Mouse (Mus musculus) embryonic stem cell, embryonic (primary cell): ENCODE measurements at regions not wholly inside any gene's neighbourhood (a gene's known extent, or its start where the extent isn't known, plus 50 kb on each side); places are given as distances from the start of the nearest gene placed in this dataset.

Experiments
- CTCF ChIA-PET, 4 experiments: fragments of 300-600 bp in 2 of 4; fragments of 350-600 bp in 2 of 4; sonication (Branson Sonifier 250); formaldehyde crosslinking; loops; one replicate each; lab custom pipeline; 2022; ENCODE audit warnings: inconsistent platforms in 2 of 4; lab: Charles Lee
- POLR2A ChIA-PET, 4 experiments: fragments of 300-600 bp in 2 of 4; fragments of 350-600 bp in 2 of 4; sonication (Branson Sonifier 250); formaldehyde crosslinking; loops; one replicate each; lab custom pipeline; 2022; ENCODE audit warnings: antibody characterized with exemption in 4 of 4, inconsistent platforms in 1 of 4; lab: Charles Lee

DNA sequence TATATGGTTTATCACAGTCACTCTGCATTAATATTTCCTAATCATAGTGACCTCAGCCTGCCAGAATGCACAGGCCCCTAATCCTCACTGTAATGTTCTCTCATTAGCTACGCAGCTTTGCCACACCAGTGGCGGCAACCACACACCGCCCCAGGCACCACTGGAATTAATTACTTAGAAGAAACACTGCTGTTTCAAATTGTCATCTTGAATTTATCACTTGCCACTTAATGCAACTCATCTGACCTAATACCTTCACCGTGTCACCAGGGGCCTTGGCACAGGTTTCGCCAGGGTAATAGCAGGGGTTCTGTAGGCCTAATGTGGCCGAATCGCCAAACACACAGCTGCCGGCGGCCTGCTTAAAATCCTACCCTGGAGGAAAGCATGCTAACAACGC, 328.5 kb upstream of the Atp5g3 start:
- ChIA-PET POLR2A (no interaction called here), CTCF (no interaction called here)

DNA sequence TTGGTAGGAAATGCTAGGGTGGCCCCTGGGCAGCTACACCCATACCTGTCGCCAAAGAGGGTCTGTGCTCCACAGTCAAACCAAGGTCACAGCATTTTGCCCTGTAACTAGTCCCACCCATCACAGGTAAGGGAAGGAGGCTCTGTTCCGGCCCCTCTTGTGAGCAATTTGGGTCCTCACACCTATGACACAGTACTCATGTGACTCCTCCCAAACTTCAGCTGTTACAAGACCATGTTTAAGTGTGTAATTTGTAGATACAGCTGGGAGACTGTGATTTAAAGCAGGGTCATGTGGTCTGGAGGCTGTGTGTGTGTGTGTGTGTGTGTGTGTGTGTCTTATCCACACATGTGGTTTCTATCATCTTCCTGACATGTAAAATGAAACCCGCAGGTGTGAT, 306.3 kb upstream of the Atp5g3 start:
- ChIA-PET POLR2A (no interaction called here), CTCF (interaction anchor here in 1 of 4 experiments (0.6 kb wide), 1 partner anchor 1171 kb away, joined by 3 read pairs; no protein-coding TSS in a partner anchor)

- ChIA-PET CTCF (no interaction called here), POLR2A (interaction anchor here in 1 of 4 experiments (0.5 kb wide), 2 partner anchors 593 to 649 kb away, joined by 3 to 6 read pairs; no protein-coding TSS in a partner anchor)
Observed at GRCm38 (mm10) chr2:74210210-74210609, 299.1 kb upstream of the Atp5g3 start.

GRCm38 (mm10) chr2:74209421-74209917, 298.3 kb upstream of the Atp5g3 start:
- POLR2A ChIA-PET: no interaction called here

DNA sequence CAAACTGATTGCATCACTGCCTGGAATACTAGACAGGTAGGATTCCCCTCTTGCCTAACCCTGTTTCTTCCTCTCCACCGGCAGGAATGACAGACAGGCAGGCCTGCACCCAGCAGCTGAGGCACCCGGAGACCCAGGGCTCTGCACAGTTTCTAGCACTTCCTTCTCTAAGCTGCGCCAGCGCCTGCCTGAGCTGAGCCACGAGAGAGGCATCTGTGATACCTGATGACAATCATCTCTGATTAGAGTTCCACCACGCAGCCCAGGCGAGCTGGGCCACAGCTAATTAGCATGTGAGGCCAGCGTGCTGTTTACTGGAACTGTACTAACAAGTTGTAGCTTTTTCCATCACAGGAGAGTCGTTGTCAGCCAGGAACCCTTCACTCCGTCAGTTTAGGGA, 296.3 kb upstream of the Atp5g3 start:
- ChIA-PET CTCF (interaction anchor here in 1 of 4 experiments (0.7 kb wide), 1 partner anchor 102 kb away, joined by 4 read pairs; no protein-coding TSS in a partner anchor), POLR2A (interaction anchor here in 2 of 4 experiments (0.6 to 1.1 kb wide), 3 partner anchors 18 to 964 kb away, joined by 3 read pairs; no protein-coding TSS in a partner anchor)

More at GRCm38 (mm10) chr2:74209421-74209917, 298.3 kb upstream of the Atp5g3 start:
- CTCF ChIA-PET: interaction anchor here in 1 of 4 experiments (0.5 kb wide), 1 partner anchor 91 kb away, joined by 3 read pairs; no protein-coding TSS in a partner anchor

DNA sequence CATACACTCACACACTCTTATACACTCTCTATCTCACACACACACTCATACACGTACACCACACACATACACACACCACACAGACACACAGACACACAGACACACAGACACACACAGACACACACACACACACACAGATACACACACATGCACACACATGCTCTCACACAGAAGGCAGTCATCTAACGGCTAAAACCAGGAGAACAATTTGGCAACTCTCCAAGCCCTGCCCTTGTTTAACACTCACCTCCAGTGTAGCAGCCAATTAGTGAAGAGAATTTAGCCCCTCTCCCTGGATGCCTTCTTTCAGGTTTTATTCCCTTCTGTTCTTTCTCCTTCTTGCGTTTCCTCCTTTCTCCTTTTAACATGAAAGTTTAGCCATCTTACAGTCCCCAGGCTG, 291.6 kb upstream of the Atp5g3 start:
- POLR2A ChIA-PET: no interaction called here
- CTCF ChIA-PET: no interaction called here

DNA sequence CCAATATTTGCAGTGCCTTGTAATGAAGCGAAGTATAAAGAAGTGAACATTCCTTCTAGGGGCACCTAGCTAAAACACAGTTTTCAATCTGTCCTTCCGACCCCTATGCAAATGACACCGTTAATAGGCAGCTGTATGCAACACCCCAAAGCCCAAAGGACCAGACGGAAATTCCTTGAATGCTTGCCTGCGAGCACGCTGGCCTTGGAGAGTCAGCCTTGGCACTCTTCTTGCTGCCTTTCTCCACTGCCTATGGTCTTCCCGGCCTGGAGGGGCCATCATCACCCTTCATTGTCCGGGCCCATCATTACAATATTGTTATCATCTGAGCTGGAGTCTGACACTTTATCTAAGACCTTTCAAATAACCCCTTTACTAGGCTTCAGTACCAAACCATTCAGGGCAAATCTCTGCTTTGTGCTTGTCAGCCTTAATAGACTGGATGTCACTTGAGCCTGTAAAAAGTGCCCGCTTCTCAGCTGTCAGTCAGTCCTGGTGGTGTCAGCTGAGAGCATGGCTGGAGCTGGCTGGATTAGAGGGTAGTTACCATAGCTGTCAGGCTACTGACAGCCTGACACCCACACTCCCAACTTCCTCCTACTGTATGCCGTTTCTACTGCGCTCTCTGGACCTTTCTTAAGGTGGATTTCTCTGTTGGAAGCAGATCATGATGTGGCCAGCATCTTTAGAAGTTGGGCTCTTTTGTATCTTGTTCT, 290.6 kb upstream of the Atp5g3 start:
- POLR2A ChIA-PET: no interaction called here
- CTCF ChIA-PET: no interaction called here

DNA sequence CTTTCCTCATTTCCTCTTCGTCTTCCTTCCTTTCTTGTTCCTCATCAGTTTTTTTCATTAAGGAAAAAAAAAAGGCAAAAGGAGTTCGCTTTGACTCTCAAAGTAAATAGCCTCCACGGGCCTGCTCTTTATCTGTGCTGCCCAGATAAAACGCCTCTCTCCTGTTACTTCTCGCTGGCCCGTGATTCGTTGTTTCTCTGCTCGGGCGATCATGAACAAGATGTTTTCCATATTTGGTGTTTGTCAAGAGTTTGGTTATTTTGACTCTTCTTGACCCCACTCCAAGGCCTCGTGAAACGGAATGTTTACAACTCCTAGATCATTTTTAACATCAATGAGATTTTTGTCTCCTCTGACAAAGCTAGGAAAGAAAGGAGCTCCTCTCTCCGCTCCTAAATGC, 288.4 kb upstream of the Atp5g3 start:
- ChIA-PET POLR2A (no interaction called here), CTCF (no interaction called here)

- ChIA-PET POLR2A (no interaction called here), CTCF (interaction anchor here in 1 of 4 experiments (0.6 kb wide), 1 partner anchor 20 kb away, joined by 6 read pairs; no protein-coding TSS in a partner anchor)
Observed at GRCm38 (mm10) chr2:74187963-74188790, 277.1 kb upstream of the Atp5g3 start.

DNA sequence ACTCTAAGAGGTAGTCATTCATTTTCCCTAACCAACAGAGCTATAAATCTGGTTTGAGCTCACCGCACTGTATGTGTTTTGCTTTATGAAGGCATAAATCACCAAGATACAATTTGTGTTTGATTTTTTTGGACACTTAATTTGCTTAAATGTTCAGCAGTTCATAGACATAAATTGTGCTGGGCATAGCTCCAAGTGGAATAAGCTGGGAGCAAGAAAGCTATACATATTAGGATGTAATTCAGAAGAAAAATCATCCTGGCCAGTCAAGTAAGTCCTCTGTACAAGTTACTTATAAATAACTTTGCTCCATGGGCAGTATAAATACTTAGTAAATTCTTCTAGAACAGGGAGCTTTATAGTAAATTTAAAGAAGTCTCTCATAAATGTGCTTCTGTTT, 267.0 kb upstream of the Atp5g3 start:
- ChIA-PET POLR2A (interaction anchor here in 3 of 4 experiments (0.6 to 0.7 kb wide), 4 partner anchors 8 to 348 kb away, joined by 3 to 6 read pairs (median 3); no protein-coding TSS in a partner anchor), CTCF (interaction anchor here in 1 of 4 experiments (0.5 to 0.6 kb wide), 2 partner anchors 11 to 236 kb away, joined by 3 read pairs; no protein-coding TSS in a partner anchor)

DNA sequence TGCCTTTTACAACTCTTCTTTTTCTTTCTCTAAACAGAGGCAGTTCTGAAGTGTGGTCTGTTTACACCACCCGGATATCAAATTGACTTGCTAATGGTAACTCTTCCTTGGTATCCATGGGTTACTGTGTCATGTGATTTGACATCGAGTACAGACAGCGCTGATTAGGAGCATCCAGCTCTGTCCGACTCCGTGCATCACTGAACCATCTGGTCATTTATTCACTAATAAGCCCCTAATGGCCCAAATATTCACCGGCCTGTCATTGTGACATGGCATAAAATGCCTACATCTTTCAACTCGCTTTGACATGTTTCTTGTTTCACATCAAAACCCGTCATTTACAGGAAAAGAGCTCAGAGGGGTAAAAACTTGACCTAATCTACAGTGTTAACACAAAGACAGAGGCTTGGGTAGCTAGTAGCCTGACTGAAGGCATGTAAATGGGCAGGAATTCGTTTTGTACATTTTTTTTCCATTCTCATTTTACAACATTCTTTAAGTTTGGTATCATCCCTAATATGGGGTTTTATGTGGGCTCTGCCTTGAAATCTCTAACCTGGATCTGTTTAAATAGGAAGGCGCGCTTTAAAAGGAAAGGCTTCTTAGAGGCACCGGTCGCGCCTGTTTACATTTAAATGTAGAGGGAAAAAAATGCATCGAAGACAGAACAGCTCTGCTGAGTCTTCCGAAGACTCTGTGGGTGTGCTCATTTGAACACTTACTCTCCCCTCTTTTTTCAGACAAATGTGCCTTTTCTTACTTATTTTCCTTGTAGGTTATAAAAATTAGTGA, 257.8 kb upstream of the Atp5g3 start:
- ChIA-PET POLR2A (interaction anchor here (0.5 to 1.1 kb wide), 5 partner anchors 9 to 1055 kb away, joined by 3 to 6 read pairs (median 3); no protein-coding TSS in a partner anchor), CTCF (interaction anchor here in 2 of 4 experiments (0.6 to 0.7 kb wide), 2 partner anchors 105 to 1485 kb away, joined by 3 read pairs; no protein-coding TSS in a partner anchor)

DNA sequence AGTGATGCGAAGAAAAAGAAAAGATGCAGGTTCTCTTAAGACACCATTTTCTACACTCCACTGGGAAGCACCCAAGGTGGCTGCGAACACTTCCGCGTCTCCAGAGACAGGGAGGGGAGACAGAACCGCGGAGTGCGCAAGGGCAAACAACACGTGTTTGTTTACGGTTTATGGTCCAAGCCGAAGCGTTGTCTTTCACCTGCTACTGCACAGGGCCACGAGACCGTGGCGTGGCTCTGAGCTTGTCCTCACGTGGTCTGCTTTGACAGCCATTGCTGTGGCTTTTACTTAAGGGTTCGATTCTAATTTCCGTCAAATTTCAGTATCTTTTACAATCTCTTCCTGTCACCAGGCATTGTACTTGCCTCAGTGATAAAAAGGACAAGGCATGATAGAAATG, 257.2 kb upstream of the Atp5g3 start:
- CTCF ChIA-PET: no interaction called here

GRCm38 (mm10) chr2:74154062-74154461, 242.9 kb upstream of the Atp5g3 start:
- ChIA-PET POLR2A (no interaction called here), CTCF (interaction anchor here in 2 of 4 experiments (0.6 kb wide), 2 partner anchors 61 to 1226 kb away, joined by 5 to 11 read pairs; no protein-coding TSS in a partner anchor)

More for the DNA sequence above, 257.2 kb upstream of the Atp5g3 start:
- POLR2A ChIA-PET: interaction anchor here in 3 of 4 experiments (0.5 to 1.1 kb wide), 3 partner anchors 13 to 1055 kb away, joined by 3 to 4 read pairs (median 3); no protein-coding TSS in a partner anchor

GRCm38 (mm10) chr2:74153247-74153850, 242.2 kb upstream of the Atp5g3 start:
- CTCF ChIA-PET: interaction anchor here in 1 of 4 experiments (0.6 kb wide), 1 partner anchor 62 kb away, joined by 5 read pairs; no protein-coding TSS in a partner anchor
- POLR2A ChIA-PET: no interaction called here

GRCm38 (mm10) chr2:74152534-74153246, 241.6 kb upstream of the Atp5g3 start:
- POLR2A ChIA-PET: no interaction called here
- CTCF ChIA-PET: interaction anchor here in 1 of 4 experiments (0.6 kb wide), 1 partner anchor 145 kb away, joined by 3 read pairs; no protein-coding TSS in a partner anchor

DNA sequence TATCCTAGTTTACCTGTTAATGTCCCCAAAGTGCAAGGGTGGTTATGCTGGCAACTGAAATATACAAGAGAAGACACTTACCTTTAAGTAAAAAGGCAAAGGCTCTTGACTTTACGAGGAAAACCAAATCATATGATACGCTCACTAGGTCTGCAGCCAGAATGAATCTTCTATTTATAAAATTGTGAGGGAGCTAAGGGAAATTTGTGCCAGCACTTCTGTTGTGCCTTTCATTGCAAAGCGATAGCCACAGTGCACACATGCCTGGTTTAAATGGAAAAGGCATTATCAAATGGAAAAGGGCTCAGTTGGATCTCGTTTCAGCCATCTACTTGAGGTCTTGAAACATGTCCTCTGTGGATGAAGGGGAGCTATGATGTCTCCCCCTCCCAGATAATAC, 236.1 kb upstream of the Atp5g3 start:
- POLR2A ChIA-PET: interaction anchor here in 1 of 4 experiments (1.6 kb wide), 1 partner anchor 11 kb away, joined by 3 read pairs; no protein-coding TSS in a partner anchor
- CTCF ChIA-PET: no interaction called here

DNA sequence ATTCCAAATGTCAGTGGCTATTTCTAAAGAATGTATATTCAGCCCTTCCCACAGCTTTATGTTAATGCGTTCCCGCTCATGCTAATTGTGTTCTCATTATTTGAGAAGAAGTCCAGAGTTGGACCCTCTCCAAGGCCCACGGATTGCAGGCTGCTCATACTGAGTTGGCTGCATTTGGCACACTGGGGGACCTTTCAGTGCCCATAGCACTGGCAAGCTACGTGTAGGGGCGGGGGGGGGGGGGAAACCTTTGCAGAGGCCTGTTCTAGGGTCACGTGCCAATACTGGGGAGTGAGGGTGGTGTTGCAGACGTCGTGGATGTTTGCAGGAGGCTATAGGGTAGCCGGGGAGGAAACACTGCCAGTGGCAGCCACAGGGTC, 225.5 kb upstream of the Atp5g3 start:
- POLR2A ChIA-PET: interaction anchor here in 1 of 4 experiments (0.6 to 1.5 kb wide), 4 partner anchors 8 to 72 kb away, joined by 3 to 4 read pairs (median 3); no protein-coding TSS in a partner anchor
- CTCF ChIA-PET: interaction anchor here in 1 of 4 experiments (0.7 kb wide), 1 partner anchor 106 kb away, joined by 11 read pairs; no protein-coding TSS in a partner anchor
